Mouse (Mus musculus): ENCODE results near the gene Leng8.
A peak's percentile ranks its signal among the peaks of the same experiment; 100 is the strongest.
"Not testable (repeated sequence)": the region's sequence is repeated elsewhere in the genome, so short reads cannot be mapped to it uniquely, and the experiment has no call there.

Gene Leng8

DNA sequence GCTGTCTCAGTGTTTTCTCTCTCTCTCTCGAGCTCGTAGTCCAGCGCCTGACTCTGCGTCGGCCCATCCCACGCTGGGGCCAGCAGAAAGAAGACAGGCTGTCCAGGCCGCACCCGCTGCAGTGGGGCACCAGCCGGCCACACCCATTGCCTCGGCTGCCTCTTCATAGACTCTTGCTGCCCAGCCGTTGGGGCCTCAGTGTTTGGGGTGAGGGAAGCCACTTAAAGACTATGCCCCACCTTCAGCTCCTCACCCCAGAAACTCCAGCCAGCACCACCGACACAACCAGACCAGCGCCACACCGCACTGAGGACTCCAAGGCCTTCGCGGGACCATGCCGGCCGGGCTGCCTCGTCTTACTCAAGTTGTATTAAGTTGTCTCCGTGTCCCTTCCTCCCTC lies 10.5 kb downstream of the Leng8 start:
- DNase-seq (ENCODE audit: low read depth, low spot score), result no peak

DNA sequence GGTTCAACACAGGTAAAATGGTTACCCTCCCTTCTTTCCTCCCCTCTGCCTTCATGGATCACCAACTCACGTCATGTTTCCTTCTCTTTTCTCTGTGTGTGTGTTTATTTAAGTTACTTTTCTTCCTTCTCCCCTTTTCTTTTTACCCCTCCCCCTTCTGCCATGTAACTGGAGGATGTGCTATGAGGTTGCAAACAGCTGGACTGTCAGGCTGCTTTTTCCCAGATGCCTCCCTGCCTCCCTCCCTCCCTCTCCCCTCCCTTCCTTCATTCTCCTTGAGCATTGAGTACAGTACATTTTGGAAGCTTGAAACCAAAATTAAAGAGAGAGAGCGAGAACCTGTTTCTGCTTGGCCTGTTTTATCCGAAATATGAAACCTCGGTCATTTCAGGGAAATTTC lies 11.0 kb downstream of the Leng8 start:
- DNase-seq (ENCODE audit: low read depth, low spot score), result no peak

DNA sequence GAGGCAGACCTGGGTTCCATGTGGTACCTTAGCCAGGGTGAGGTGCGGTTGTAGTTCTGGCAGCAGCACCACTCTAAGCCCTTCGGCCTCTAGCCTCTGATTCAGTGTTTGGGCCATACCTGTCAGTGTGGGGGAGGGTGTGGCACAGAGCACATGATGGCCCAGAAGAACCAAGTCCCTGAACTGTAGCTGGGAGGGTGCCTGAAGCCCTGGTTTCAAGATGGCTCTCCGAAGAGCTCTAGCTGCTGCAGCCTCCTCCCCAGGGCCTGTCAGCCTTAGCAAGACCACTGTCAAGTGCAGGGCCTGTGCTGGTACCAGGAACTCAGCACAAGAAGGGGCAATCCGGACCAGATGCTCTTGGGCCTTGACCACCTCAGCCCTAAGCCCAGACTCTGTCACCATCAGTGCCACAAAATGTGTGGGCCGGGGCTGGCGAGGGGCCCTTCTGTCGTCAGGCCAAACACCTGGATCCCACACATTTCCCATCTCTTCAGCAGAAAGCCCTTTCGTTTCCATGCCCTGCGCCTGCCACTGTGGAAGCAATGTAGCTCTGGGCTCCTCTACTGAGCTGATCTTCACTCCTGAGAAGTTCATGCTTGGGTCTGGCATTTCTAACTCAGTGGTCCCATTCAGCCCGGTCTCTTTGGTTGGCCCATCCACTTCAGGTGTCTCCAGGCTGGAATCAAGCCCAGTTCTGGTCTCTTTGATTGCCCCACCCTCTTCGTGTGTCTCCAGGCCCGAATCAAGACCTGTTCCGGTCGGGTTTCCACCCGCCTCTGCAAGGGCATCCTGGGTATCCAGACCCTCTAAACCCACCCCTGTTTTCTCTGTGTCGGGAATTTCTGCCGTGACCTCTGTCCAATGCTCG lies 11.7 kb downstream of the Leng8 start:
- no peak for DNase-seq (ENCODE audit: low read depth, low spot score)

DNA sequence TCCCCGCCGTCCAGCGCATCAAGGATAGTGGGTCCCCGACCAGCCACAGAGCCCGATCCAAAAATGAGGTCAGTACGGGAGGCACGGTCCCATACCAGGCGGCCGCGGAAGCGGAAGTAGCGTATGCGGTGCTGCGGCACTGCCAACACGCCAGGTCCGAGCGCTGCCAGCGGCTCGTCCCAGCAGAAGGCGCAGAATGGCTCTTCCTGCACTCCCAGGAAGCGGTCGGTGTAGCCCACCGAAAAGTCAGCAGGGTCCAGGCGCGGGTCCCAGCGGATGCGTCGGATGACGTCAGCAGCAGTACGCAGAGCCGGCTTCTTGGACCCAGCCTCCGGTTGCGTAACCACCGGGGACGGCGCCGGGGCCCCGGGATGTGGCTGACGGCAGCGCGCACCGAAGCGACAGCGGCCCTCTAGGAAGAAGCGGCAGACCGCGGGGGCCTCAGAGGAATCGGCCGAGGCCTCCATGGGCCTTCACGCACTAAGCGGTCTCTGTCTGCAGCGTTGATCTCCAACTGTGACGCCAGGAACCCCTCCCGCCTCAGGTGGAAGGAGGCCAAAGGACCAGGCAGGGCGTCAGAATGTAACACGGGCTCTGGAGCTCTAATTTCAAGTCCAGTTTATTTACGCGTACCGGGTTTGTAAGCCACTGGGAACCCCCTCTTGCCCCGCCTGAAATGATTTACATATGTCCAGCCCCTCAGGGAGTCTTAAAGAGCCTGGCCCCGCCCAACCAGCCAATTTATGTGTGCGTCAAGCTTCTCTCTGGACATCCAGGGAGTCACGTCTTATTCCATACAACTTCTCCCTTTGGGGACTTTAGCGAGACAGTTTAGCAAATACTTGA lies 12.6 kb downstream of the Leng8 start:
- peak; percentile 75 for DNase-seq (ENCODE audit: low read depth, low spot score)

DNA sequence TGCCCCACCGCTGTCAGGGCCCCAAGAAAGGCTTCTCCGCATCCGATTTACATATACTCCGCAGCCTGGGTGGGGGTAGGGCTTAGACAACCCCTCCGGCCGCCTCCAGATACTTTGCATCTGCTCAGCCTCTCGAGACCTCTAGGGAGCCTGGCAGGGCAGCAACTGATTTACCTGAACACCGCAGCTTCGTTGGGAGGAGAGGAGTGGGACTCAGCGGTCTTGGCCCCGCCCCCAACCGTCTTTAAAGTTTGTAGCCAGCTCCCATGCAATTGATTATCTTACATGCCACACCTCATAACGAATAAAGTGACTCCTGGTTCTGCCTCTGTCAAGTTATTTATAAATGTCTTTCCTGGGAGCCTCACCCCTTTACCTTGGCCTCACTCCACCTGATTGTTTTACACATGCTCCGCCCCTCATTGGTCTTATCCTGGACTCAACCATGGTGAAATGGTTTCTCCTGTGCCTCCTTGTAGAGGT lies 13.3 kb downstream of the Leng8 start, which contains the start of gene Leng9:
Gene Leng9, minus strand, starts transcription at position 316 of the 483 bp plus-strand sequence.
- no peak for DNase-seq (ENCODE audit: low read depth, low spot score)

DNA sequence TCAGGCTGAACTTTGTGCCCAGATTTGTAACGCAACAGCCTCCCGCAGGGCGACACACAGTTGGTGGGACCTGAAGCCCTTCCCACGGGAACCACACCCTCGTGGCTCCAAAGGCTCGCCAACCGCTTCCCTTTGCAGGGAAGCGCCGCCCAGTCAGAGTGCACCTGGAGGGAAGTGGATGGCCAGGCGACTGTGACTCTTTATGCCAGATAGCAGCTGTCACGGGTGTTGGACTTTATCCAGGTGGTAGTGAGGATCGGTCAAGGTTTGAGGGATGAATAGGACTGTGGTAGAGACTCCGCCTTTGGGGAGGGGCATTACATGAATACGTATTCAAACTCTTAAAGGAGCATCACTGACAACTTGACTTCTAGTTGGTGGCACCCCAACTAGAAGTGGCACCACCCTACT lies 14.0 kb downstream of the Leng8 start:
- DNase-seq (ENCODE audit: low read depth, low spot score), result no peak

DNA sequence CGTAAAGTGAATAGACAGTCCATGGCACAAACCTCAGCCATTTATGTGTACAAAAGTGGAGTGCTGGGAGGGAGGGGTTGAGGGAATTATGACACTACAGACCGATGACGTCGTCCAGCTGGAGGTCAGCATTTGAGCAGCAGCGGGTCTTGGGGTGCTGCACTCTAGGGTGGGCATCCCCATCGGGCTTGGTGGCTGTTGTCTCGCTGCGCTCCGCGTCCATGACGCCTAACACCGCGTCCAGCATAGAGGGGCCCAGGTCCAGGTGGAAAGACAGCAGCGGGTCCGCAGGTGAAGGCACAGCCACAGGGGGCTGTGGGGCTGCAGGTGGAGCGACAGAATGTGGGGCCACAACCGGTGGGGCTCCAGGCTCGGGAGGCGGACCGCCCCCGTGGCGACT lies 14.4 kb downstream of the Leng8 start:
- DNase-seq (ENCODE audit: low read depth, low spot score), result no peak

DNA sequence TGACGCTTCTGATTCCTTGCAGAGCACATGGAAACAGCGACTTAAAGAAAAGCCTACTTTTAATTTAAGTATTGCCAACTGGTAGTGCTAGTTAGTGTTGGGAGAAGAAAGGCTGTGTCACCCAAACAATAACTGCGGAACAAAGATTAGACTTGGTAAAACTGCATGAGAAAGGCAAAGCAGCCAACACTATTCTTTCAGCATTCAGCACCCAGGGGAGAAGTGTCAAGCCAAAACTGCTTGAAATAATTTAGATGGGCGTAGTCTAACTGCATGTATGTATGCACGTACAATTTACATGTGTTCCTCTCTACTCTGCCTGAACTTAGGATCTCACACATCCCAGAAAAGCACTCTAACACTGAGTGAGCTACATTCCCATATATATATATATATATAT lies 17.5 kb downstream of the Leng8 start:
- no peak for DNase-seq (ENCODE audit: low read depth, low spot score)

DNA sequence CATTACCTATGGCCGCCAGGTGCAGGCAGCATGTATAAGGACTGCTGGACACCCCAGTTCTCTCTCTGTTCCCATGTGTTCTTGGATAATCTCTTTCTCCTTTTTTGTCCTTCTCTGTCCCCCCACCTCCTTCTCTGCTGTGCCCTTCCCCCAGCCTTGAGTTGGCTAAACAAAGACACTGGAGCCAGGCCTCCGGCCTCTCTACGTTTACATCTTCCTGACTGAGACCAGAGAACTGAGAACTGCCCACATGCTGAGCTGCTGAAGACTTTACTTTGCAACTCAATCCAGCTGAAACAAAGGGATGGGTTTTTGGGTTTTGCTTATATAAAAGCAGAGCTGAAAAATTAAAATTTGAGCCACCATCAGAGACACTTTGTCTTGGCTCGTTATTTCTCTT lies 18.1 kb downstream of the Leng8 start:
- DNase-seq (ENCODE audit: low read depth, low spot score), result no peak

DNA sequence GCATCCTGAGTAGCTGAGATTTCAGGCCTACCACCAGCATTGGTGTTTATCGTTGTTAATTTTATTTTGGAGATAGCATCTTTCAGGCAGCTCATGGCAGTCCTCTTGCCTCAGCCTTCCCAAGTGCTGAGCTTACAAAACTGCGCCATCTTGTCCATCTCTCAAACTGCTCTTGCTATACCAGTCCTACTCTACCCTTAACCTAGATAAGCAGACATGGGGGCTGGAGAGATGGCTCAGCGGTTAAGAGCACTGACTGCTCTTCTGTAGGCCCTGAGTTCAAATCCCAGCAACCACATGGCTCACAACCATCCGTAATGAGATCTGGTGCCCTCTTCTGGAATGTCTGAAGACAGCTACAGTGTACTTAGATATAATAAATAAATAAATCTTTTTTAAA lies 24.8 kb downstream of the Leng8 start:
- DNase-seq (ENCODE audit: low read depth, low spot score), result not testable (repeated sequence)

DNA sequence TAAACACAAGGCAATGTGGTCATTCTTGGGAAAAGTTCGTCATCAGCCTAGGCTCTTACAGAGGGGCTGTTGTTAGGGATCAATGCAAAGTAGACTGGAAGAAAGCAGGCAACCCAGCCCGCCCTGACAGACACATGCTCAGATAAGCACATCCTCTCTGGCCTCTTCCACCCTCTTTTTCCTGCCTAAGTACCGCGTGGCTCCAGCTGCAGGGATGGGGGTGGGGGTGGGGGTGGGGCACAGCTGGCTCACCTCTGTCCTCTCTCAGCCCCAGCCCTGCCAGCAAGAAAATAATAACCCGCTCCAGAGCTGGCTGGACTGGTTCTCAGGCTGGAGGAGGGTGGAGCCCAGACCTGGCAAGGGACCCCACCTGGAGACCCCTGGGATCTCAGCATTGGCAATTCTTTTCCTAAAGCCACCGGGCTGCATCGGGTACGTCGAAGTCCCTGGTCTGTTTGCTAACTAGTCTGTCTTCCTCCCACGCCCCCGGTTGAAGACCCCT lies 26.8 kb downstream of the Leng8 start:
- no peak for DNase-seq (ENCODE audit: low read depth, low spot score)

DNA sequence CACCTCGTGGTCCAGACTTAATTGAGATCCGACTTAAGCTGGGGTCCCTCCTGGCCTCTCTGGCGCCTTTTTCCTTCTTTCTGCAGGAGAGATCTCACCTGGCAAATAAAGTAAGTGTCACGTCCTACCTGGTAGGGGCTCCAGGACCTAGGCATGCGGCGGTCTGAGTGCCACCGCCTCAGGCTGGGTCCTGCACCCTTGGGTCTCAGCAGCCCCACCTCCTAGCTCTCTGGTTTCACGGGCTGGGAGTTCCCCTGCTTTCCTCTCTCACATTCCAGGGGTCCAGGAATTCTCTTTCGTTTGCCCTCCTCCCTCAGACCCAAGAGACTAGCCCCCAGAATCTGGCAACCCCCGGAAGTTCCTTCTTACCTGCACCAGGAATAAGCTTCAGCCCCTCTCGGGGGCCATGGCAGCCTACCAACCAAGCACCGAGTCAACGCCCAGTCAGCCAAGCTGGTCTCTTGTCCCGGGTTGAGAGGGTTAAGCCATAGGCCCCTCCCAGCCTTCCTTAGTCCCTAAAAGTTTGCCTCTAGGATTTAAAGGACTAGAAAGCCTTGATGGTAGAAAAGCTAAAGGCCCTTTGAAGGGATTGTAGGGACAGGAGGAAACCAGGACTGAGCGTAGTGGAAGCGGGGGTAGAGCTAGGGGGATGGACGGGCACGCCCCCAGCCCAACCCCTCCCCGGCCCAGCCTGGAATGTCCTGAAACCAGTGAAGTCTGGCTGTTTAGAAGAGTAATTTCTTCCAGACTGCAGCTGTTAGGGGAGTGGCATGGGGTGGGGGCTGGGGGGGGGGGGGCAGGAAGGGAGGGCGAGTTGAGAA lies 27.5 kb downstream of the Leng8 start, which contains the start of gene Cdc42ep5:
Gene Cdc42ep5, minus strand, starts transcription at position 771 of the 821 bp plus-strand sequence.
- DNase-seq (ENCODE audit: low read depth, low spot score), result peak; percentile 76

DNA sequence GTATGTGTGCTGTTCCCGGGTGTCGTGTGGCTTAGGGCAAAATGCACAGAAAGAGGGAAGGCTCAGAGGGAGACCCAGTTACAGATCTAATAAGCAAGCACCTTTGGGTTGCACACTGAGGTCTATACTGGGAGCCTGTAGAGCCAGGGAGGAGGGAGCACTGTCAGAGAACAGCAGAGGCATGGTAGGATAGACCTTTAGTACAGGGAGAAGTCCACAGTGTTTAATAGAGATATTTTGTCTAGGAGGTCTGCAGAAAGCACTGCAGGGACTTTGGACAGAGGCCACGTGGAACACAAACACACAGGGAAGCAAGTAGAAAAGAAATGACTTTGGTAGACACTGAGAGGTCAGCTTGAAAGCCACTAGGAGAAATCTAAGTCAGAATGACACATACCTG lies 28.4 kb downstream of the Leng8 start:
- no peak for DNase-seq (ENCODE audit: low read depth, low spot score)

DNA sequence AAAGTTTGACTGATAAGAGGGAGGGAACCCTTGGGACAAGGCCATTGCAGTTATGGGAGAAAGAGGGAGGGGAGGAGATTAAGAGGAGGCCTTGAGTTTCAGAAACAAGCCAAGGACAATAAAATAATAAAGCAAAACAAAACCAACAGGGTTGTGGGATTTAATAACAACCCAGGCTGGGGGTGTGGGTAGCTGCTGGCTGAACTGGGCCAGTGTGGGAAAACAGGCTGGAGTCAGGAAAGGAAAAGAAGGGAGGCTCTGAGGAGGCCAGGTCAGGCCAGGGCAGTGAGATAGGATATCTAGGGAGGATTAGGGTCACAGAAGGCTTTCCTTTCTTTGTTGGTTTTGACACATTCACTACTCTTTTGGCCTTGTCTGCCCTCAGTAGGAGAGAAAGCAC lies 30.3 kb downstream of the Leng8 start:
- no peak for DNase-seq (ENCODE audit: low read depth, low spot score)

DNA sequence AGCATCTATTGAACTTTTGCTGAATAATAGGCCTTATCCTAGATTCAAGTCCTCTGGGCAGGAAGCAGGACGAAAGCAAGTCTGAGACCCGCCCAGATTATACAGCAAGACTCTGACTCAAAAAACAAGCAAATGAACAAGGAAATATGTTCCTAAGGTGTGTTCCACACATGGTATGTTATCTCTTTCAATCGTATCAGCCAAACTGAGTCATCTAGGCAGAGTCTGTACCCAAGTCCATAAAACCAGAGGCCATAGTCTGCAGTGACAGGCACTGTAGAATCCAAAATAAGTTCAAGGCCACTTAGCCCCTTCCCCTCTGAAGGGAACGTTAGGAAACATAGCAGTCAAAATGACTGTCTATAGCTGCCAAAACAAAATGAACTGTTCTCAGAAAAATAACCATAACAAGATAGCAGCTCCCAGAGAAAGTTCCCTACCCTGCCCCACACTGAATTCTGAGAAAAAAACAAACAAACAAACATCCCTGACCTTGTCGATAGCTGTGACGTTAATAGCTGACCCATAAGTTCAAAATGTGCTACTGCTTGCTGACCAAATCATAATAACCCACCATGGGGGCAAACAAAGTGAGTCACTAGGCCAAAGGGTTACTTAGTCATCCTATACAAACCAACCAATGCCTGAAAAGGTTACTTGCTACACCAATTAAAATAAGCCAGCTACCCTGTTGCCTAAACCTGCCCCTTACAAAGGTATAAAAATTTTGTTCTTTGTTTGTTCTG lies 33.5 kb downstream of the Leng8 start:
- DNase-seq (ENCODE audit: low read depth, low spot score), result no peak

DNA sequence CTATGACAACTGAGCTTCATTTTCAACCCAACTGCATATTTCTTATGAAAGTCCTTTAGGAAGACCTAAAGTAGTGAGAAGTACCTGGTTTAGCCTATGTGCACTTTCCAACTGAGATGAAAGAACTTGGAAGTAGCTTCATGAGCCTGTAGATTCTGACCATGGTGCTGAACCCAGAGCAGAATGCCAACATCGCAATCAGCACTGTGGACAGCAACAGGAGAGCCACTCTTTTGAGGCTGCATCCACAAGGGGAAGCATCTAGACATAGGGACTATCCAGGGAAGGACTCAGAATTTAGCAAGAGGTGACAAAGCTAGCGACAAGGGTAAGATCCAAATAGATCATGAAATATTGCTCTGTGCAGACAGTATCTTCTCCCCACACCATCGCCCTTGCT lies 41.6 kb downstream of the Leng8 start:
- DNase-seq (ENCODE audit: low read depth, low spot score), result peak; percentile 58
